Mouse (Mus musculus) liver, embryonic 14.5 days (tissue): ENCODE results near the gene Loxl4. TPM values are rescaled to one million over a fixed set of nuclear protein-coding genes. Genes with fewer than 3 reads are reported as not detected.

Source experiments
- ATAC-seq: fragments of 200-750 bp; cut with Nextera tagmentation; 2 replicates; pipeline ENCODE4 v1.8.0; 2017; ENCODE audit warnings: moderate number of reproducible peaks, mild to moderate bottlenecking, moderate library complexity; ENCODE audit not compliant: insufficient read depth
- DNase-seq, 3 experiments: peaks; one replicate each; pipeline ENCODE4 v3.0.0-alpha.2; 2012 to 2013; ENCODE audit warnings: low read depth in 3 of 3, low spot score in 3 of 3
- H3K27ac ChIP-seq: fragments of 300-500 bp; sonication (generic); 2 replicates; pipeline ENCODE4 v1.5.1; 2014; ENCODE audit warnings: moderate library complexity, mild to moderate bottlenecking, control low read depth, inconsistent platforms
- H3K27me3 ChIP-seq: fragments of 300-500 bp; sonication (generic); 2 replicates; pipeline ENCODE4 v1.6.1; 2014; ENCODE audit warnings: mild to moderate bottlenecking, low read length, moderate library complexity; ENCODE audit not compliant: control insufficient read depth, insufficient read depth
- H3K36me3 ChIP-seq: fragments of 300-500 bp; sonication (generic); replicated peaks from 2 replicates; pipeline ENCODE4 v1.6.1; 2014; ENCODE audit warnings: low read depth; ENCODE audit not compliant: control insufficient read depth, insufficient read depth
- H3K4me1 ChIP-seq, 2 experiments: fragments of 200-500 bp in 1 of 2; fragments of 300-500 bp in 1 of 2; sonication (generic) in 1 of 2; replicated peaks; 2 replicates each; pipeline ENCODE4 v1.6.1; 2012 to 2014; ENCODE audit warnings: antibody characterized with exemption in 1 of 2, inconsistent platforms in 1 of 2, low read length in 1 of 2; ENCODE audit not compliant: control insufficient read depth in 2 of 2, insufficient read depth in 2 of 2
- H3K4me2 ChIP-seq: fragments of 300-500 bp; sonication (generic); 2 replicates; pipeline ENCODE4 v1.6.1; 2014; ENCODE audit warnings: low read depth, mild to moderate bottlenecking, control low read depth, moderate library complexity
- H3K4me3 ChIP-seq, 2 experiments: fragments of 200-500 bp in 1 of 2; fragments of 300-500 bp in 1 of 2; sonication (generic) in 1 of 2; 2 replicates each; pipeline ENCODE4 v1.5.1; 2012 to 2014; ENCODE audit warnings: low read depth in 2 of 2, low read length in 2 of 2, mild to moderate bottlenecking in 2 of 2, control low read depth in 1 of 2, inconsistent platforms in 1 of 2, moderate library complexity in 1 of 2; ENCODE audit not compliant: insufficient read depth in 1 of 2
- H3K9ac ChIP-seq: fragments of 300-500 bp; sonication (generic); replicated peaks from 2 replicates; pipeline ENCODE4 v1.6.1; 2014; ENCODE audit warnings: mild to moderate bottlenecking, control low read depth, moderate library complexity
- H3K9me3 ChIP-seq: fragments of 300-500 bp; sonication (generic); 2 replicates; pipeline ENCODE4 v1.6.1; 2016; ENCODE audit warnings: low read length, mixed read lengths; ENCODE audit not compliant: control insufficient read depth
- CTCF ChIP-seq: IDR thresholded peaks from 2 replicates; pipeline ENCODE4 v1.5.1; 2016; ENCODE audit warnings: antibody characterized with exemption, low read depth, control low read depth
- EP300 ChIP-seq: IDR thresholded peaks from 2 replicates; pipeline ENCODE4 v1.6.1; 2016; ENCODE audit warnings: antibody characterized with exemption, low read depth
- WGBS: fragments of 180-500 bp; shearing (Covaris S2); extraction: QIAGEN DNeasy Blood & Tissue Kit; methylation state at CpG from one replicate; pipeline ENCODE4 v1.1.7; 2014; ENCODE audit not compliant: insufficient replicate concordance; 5-methylcytosine and 5-hydroxymethylcytosine counted together
- polyA plus RNA-seq, 2 experiments: library from polyadenylated mRNA; depleted of rRNA in 1 of 2; stranded (reverse) in 1 of 2; unstranded in 1 of 2; fragments of >200 nt; fragmentation: Nextera tagmentation in 1 of 2; extraction: Ambion mirVana in 1 of 2; gene quantifications; 2 replicates each; pipeline versions ENCODE4 v1.2.1 to v1.2.3; 2012 to 2014

The Loxl4 gene
- polyA plus RNA-seq, 2 experiments: 0.05 to 0.06 TPM

DNA sequence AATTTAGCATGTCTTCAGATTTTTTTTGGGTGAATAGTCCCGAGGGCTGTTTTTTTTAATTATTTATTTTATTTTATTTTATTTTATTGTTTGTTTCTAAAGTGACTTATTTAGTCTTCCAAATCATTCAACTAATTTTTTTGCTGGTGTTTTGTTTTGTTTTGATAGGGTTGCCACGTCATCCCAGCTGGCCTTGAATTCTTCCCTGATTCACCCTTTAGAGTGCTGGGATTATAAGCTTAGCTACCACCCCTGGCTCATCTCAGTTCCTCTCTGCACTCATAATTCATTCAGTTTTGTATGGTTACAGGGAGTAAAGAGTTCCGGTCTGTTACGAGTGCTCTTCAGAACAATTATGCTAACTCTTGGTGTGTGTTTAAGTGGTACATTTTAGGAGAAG is 34.0 kb downstream of the Loxl4 start:
- H3K36me3 ChIP-seq: no peaks in the 10 kb centered on the region; the same call in none of the 2 replicates
- H3K27me3 ChIP-seq: no peaks in the 10 kb centered on the region
- H3K9ac ChIP-seq: no peak overlapping the region
- H3K4me3 ChIP-seq: no peak overlapping the region
- no peak for TF ChIP-seq CTCF
- no peak for TF ChIP-seq EP300
- H3K4me1 ChIP-seq: peaks cover 11 to 14% of the 10 kb centered on the region in 2 experiments
- DNase-seq (no peak), ATAC-seq (no peak)
- H3K9me3 ChIP-seq: no peaks in the 10 kb centered on the region
- no peak overlapping the region for H3K27ac ChIP-seq
- WGBS: 77% methylated on average over 4 of the region's 4 CpGs
- no peak overlapping the region for H3K4me2 ChIP-seq

DNA sequence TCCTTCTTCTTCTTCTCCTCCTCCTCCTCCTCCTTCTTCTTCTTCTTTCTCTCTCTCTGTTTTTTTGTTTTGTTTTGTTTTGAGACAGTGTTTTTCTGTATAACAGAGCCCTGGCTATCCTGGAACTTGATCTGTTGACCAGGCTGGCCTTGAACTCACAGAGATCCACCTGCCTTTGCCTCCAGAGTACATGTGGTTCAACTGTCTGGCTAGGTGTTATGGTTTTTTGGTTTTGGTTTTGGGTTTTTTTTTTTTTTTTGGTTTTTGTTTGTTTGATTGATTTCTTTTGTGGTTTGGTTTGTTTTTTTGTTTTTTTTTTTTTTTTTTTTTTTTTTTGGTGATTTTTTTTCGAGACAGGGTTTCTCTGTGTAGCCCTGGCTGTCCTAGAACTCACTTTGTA is 35.8 kb downstream of the Loxl4 start:
- Histone ChIP-seq H3K27ac (no peak overlapping the region), H3K27me3 (no peaks in the 10 kb centered on the region), H3K4me3 (no peak overlapping the region), H3K9me3 (no peaks in the 10 kb centered on the region), H3K4me1 (peaks cover 0 to 4% of the 10 kb centered on the region in 2 experiments; a peak in 2 of 4 replicates), H3K9ac (no peak overlapping the region), H3K4me2 (no peak overlapping the region), H3K36me3 (no peaks in the 10 kb centered on the region)
- no peak for DNase-seq
- TF ChIP-seq CTCF (no peak), EP300 (no peak)
- ATAC-seq: no peak
- WGBS: 75% methylated on average over 1 of the region's 1 CpGs

DNA sequence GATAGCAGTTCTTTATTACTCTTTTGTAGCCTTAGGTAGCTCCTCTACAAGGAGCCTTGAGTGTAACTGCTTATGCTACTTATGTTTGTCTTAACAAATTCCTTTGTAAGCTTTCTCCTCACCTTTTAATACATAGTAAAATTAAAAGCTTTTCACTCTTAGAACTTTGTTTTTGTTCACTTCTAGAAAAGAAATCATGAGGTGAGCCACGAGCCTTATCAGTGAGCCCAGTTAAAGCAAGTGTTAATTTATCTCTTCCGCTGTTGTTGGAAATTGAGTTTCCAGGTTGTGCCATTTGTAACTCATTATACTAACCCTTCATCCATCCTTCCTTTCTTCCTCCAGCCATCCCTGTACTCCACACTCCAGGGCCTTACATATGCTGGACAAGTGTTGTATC is 37.3 kb downstream of the Loxl4 start:
- Histone ChIP-seq H3K4me2 (no peak overlapping the region), H3K4me1 (no peaks in the 10 kb centered on the region; a peak in 1 of 4 replicates), H3K27me3 (no peaks in the 10 kb centered on the region), H3K9me3 (no peaks in the 10 kb centered on the region), H3K27ac (no peak overlapping the region), H3K36me3 (no peaks in the 10 kb centered on the region), H3K9ac (no peak overlapping the region), H3K4me3 (no peak overlapping the region)
- TF ChIP-seq EP300 (no peak), CTCF (no peak)
- WGBS: 39% methylated on average over 2 of the region's 2 CpGs
- DNase-seq: no peak
- ATAC-seq: no peak

- ATAC-seq: no peak
- Histone ChIP-seq H3K9ac (no peak overlapping the region), H3K4me3 (no peak overlapping the region), H3K4me2 (no peak overlapping the region), H3K4me1 (no peaks in the 10 kb centered on the region; a peak in 1 of 4 replicates), H3K9me3 (no peaks in the 10 kb centered on the region), H3K27me3 (no peaks in the 10 kb centered on the region), H3K27ac (no peak overlapping the region), H3K36me3 (no peaks in the 10 kb centered on the region)
- WGBS: 74% methylated on average over 4 of the region's 4 CpGs
- TF ChIP-seq CTCF (no peak), EP300 (no peak)
- DNase-seq: no peak
Measured at GRCm38 (mm10) chr19:42571291-42571690, 41.3 kb downstream of the Loxl4 start.

DNA sequence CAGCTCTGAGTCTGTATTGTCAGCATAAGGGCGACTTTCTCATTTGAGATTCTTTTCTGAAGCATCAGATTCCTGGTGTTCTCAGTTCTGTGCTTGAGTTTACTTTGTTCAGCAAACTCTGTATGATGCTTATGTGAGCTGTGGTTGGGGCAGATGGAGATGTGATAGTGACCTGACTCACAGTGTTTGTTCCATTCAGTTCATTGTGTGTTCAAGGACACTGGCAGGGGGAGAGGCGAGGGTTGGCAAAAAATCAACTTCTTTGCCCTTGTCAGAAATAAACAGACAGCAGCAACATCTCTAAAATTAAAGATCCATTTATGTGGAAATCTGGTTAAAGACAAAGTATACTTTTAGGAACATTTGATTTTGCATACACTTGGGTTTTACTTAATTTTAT is 43.5 kb downstream of the Loxl4 start:
- TF ChIP-seq CTCF (no peak), EP300 (no peak)
- Histone ChIP-seq H3K27me3 (no peaks in the 10 kb centered on the region), H3K9ac (no peak overlapping the region), H3K9me3 (no peaks in the 10 kb centered on the region), H3K27ac (no peak overlapping the region), H3K36me3 (no peaks in the 10 kb centered on the region), H3K4me2 (no peak overlapping the region), H3K4me1 (no peaks in the 10 kb centered on the region), H3K4me3 (no peak overlapping the region)
- ATAC-seq (no peak), DNase-seq (no peak)
- whole genome bisulfite sequencing: 63% methylated on average over 2 of the region's 2 CpGs
